Mouse (Mus musculus) urinary bladder, postnatal 4 days (tissue): ENCODE measurements around the gene Trabd.

Experiments
- DNase-seq, 2 experiments: peaks; one replicate each; pipeline ENCODE4 v3.0.0; 2021 to 2022; ENCODE audit warnings: low spot score in 2 of 2

Trabd gene

GRCm38 (mm10) chr15:89074613-89075477 lies at the start of gene Trabd:
Gene Trabd, plus strand, starts transcription at chr15:89075124.
- DNase-seq: no peak

DNA sequence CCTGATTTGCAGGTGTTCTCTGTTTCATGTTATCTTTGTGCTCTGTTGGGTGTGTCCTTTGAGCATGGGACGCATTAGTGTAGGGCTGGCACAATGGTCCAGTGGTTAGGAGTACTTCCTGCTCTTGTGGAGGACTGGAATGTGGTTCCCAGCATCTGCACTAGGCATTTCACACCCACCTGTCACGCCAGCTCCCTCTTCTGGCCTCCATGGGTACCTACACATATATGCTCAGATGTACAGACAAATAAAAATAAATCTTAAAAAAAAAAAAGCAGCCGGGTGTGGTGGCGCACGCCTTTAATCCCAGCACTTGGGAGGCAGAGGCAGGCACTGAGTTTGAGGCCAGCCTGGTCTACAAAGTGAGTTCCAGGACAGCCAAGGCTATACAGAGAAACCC lies 30.5 kb upstream of the Trabd start:
- no peak for DNase-seq

DNA sequence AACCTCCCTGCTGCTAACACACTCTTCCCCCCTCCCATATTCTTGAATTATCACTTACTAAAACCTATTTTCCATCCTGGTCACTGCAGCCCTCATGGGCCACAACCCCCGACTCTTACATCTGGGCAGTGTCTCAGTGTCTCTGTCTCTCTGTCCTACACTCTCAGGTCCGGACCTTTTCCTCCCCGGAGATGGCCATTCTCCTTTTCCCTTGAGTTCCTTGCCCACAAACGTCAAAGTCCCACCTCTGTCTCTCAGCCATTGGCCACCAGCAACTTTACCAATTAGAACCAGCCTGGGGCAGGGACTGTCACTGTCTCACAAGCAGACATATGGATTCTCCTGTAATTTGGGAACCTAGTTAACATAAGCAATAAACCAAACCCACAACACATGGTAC lies 28.6 kb upstream of the Trabd start:
- peak in 1 of 2 experiments; percentile 11 for DNase-seq

- peak; percentile 15 to 47 for DNase-seq
Measured at GRCm38 (mm10) chr15:89054666-89055065, 20.3 kb upstream of the Trabd start.

DNA sequence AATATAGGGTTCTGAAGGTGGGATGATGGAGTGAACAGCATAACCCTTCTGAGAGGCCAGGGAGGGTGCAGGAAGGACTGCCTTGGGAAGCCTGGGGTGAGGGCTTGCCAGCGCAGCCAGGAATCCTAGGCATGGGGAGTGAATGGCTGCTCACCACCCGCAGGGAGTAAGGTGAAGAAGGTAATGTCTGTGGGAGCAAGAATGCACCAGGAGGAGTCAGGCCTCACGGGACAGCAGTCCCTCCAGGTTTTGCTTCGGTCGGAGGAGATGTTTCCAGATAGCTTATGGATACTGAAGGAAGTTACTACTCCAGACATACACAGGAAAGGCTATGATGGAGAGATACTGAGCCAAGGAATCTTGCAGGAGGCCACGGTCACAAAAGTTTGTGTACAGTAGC lies 16.2 kb upstream of the Trabd start:
- peak in 1 of 2 experiments; percentile 15 for DNase-seq

GRCm38 (mm10) chr15:89059161-89059931 lies 15.6 kb upstream of the Trabd start, which contains the start of gene Panx2:
Gene Panx2, plus strand, starts transcription at chr15:89059734.
- DNase-seq: peak; percentile 15 to 58

- DNase-seq: peak in 1 of 2 experiments; percentile 61
Measured at GRCm38 (mm10) chr15:89060032-89060681, 14.8 kb upstream of the Trabd start.

- peak in 1 of 2 experiments; percentile 53 for DNase-seq
Measured at GRCm38 (mm10) chr15:89060811-89061460, 14.0 kb upstream of the Trabd start.

DNA sequence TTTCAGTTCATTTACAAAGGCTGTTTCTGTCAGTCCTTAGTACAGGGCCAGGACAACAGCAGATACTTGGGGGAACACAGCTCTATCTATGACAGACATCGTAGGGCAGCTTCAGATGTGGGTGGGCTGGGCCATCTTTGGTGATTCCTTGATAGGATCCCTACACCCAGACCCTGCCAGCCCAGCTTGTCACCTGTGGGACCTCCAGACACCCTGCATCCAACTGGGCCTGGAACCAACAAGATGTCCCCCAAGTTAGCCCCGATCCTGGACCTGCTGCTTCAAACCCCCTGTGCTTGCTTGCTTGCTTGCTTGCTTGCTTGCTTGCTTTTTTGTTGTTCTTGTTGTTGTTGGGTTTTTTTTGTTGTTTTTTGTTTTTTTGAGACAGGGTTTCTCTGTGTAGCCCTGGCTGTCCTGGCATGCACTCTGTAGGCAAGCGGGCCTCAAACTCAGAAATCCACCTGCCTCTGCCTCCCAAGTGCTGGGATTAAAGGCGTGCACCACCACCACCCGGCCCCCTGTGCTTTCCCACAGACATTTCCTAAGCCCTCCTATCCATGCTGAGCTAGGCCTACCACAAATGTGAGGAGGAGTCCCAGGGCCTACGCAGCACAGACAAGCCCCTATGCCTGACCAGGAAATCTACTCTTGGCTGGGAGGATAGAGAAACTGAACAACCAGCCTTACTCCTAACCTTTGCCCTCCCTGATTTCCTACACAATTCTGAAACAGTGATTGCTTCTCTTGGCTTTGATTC lies 13.0 kb upstream of the Trabd start:
- DNase-seq: peak in 1 of 2 experiments; percentile 56

DNA sequence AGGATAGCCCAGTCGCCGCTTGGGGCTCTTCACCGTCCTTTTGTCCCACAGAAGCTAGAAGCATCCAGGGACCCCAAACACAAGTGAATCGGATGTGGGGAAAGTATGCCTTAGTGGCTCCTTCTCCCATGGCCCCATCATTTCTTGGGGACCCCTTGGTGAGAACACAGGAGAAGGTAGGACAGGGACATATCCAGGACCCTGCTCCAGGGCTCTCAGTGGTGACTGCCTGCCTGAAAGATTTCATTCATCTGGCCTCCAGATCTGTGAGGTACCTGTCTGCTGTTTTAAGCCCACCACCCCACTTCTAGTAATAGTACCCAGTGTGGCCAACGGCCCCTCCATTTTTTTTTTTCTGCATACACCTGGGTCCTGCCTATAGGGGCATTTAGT lies 12.4 kb upstream of the Trabd start:
- peak in 1 of 2 experiments; percentile 53 for DNase-seq

DNA sequence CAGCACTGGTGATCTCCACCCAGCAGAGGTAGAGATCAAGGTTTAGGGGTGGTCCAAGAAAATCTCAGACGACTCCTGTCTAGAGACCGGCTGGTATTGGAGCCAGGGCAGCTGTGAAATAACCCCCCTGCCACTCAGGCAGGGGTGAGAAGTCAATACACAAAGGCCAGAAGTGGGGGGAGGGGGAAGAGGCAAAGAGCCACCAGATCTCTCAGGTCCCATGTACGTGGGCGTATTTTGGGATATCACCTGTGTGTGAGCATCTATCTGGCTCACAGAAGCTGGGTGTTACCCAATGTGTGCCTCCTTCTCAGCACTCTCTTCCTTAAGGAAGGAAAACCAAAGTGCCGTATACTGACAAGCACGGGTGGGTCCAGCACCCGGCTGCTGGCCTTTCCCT lies 11.9 kb upstream of the Trabd start:
- peak in 1 of 2 experiments; percentile 50 for DNase-seq

- peak in 1 of 2 experiments; percentile 35 for DNase-seq
Measured at GRCm38 (mm10) chr15:89063536-89063935, 11.4 kb upstream of the Trabd start.

DNA sequence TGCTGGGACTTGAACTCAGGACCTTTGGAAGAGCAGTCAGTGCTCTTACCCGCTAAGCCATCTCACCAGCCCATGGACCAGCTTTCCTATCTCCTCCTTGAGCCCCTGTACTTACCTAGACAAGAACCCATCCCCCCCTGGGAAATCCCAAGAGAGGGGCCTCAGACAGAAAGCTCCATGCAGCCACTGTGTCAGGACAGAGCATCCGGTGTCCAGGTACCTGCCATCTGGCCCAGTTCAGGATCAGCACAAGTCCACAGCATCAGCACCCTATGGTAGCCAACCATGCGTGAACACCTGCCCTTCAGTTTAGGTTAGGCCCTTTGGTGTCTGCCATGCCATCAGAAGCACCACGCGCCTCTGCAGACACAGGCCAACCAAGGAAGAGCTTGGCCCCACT lies 10.0 kb upstream of the Trabd start:
- DNase-seq: peak in 1 of 2 experiments; percentile 33

- no peak for DNase-seq
Measured at GRCm38 (mm10) chr15:89067609-89068008, 7.3 kb upstream of the Trabd start.

GRCm38 (mm10) chr15:89068226-89068625 lies 6.7 kb upstream of the Trabd start:
- DNase-seq: no peak

- no peak for DNase-seq
Measured at GRCm38 (mm10) chr15:89069336-89069840, 5.5 kb upstream of the Trabd start.

- no peak for DNase-seq
Measured at GRCm38 (mm10) chr15:89070606-89071005, 4.3 kb upstream of the Trabd start.

GRCm38 (mm10) chr15:89073993-89074603 lies 826 bp upstream of the Trabd start:
- no peak for DNase-seq

DNA sequence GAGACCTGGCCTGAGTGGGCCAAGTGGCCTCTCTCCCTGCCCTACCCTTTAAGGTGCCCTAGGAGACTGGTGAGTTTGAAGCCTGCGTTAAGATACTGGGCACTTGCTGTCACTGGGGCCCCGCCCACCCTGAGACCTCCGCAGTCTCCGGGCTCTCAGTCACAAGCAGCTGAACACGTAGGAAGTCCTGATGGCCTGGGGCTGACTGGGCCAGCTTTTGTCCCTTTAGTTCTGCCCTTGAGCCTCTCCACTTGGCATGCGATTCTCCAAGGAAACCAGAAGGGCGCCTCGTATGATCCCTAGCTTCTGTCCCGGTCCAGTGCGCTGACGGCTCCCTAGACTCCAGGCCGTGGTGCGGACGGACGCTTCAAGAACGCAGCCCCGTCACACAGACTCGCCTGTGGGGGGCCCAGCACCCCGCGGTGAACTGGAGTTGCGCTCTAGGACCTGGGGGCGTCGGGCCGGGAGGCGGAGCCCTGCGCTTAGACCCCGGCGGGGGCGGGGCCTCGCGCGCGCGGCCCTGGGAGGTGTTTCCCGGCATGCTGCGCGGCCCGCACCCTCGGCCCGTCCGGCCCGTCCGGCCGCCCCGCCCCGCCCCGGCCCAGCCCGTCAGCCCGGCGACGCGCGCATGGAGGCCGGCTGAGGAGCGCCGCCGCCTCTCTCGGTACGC lies 689 bp downstream of the Trabd start:
- peak; percentile 89 to 90 for DNase-seq
